Mouse (Mus musculus): Measurements from ENCODE around the gene Il33. TPM values are rescaled to one million over a fixed set of nuclear protein-coding genes. Genes with fewer than 3 reads are reported as not detected.
A peak's percentile ranks its signal among the peaks of the same experiment; 100 is the strongest.

Il33 gene
- polyA plus RNA-seq, 2 experiments, result 2.7 TPM

GRCm38 (mm10) chr19:29973396-29973795 is 48.5 kb downstream of the Il33 start:
- H3K36me3 ChIP-seq (ENCODE audit: control insufficient read depth, insufficient read depth, low read length), result no peaks in the 10 kb centered on the region
- ATAC-seq (ENCODE audit: low FRiP score, low read depth) (no peak), DNase-seq (ENCODE audit: low spot score) (no peak)
- no peaks in the 10 kb centered on the region for H3K27me3 ChIP-seq (ENCODE audit: control insufficient read depth, insufficient read depth, low read length)
- H3K27ac ChIP-seq (replicated peaks; ENCODE audit: low read depth, low read length), result no peak overlapping the region
- H3K4me2 ChIP-seq (replicated peaks; ENCODE audit: low read depth, low read length, severe bottlenecking), result no peak overlapping the region
- no peaks in the 10 kb centered on the region for H3K4me1 ChIP-seq (ENCODE audit: control insufficient read depth, insufficient read depth, low read length)
- no peak overlapping the region for H3K4me3 ChIP-seq (replicated peaks; ENCODE audit: low read length)
- H3K9me3 ChIP-seq (ENCODE audit: control insufficient read depth, low read length), result no peaks in the 10 kb centered on the region
- H3K9ac ChIP-seq (ENCODE audit: low read depth, low read length, severe bottlenecking), result no peak overlapping the region
- WGBS, result 68% methylated on average over 5 of the region's 5 CpGs
- TF ChIP-seq POLR2A (IDR thresholded peaks at IDR 0.05; ENCODE audit: borderline replicate concordance, extremely low read depth, insufficient read depth, insufficient read length), result no peak

GRCm38 (mm10) chr19:29978847-29979246 is 53.9 kb downstream of the Il33 start:
- no peak for TF ChIP-seq POLR2A (IDR thresholded peaks at IDR 0.05; ENCODE audit: borderline replicate concordance, extremely low read depth, insufficient read depth, insufficient read length)
- WGBS, result 63% methylated on average over 2 of the region's 2 CpGs
- H3K4me2 ChIP-seq (replicated peaks; ENCODE audit: low read depth, low read length, severe bottlenecking), result no peak overlapping the region
- H3K27me3 ChIP-seq (ENCODE audit: control insufficient read depth, insufficient read depth, low read length), result no peaks in the 10 kb centered on the region
- DNase-seq (ENCODE audit: low spot score) (peak; percentile 77), ATAC-seq (ENCODE audit: low FRiP score, low read depth) (no peak)
- H3K36me3 ChIP-seq (ENCODE audit: control insufficient read depth, insufficient read depth, low read length), result no peaks in the 10 kb centered on the region
- no peak overlapping the region for H3K9ac ChIP-seq (ENCODE audit: low read depth, low read length, severe bottlenecking)
- no peak overlapping the region for H3K27ac ChIP-seq (replicated peaks; ENCODE audit: low read depth, low read length)
- H3K4me3 ChIP-seq (replicated peaks; ENCODE audit: low read length), result no peak overlapping the region
- H3K9me3 ChIP-seq (ENCODE audit: control insufficient read depth, low read length), result no peaks in the 10 kb centered on the region
- no peaks in the 10 kb centered on the region for H3K4me1 ChIP-seq (ENCODE audit: control insufficient read depth, insufficient read depth, low read length)

DNA sequence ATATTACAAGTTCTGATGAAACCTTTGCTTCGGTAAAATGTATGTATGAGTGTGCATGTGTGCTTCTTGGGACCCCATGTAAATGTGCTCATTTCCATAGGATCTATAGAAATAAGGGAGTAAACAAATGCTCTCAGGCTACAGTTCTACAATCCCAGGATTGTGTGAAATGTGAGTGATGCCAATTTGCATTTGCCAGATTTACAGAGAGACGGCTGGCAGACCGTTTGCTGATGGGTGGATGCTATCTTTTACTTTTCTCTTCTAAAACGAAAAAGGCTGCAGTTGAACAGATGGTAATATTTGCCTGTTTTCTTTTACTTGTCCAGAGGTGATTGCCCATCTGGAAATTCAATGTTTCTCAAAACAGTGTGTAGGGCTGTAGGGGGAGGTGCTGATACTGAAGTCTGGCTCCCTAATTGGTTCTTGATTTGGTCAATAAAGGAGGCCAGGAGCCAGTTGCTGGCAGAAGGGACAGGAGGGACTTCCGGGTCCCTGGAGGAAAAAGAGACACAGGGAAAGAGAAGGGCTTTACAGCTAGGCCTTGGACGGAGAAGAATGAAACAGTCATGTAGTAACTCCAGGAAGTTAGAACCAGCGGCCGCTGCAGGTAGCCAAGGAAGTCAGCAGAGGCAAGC is 54.7 kb downstream of the Il33 start:
- ATAC-seq (ENCODE audit: low FRiP score, low read depth), result no peak
- no peak for DNase-seq (ENCODE audit: low spot score)
- no peak overlapping the region for H3K4me2 ChIP-seq (replicated peaks; ENCODE audit: low read depth, low read length, severe bottlenecking)
- H3K4me1 ChIP-seq (ENCODE audit: control insufficient read depth, insufficient read depth, low read length), result no peaks in the 10 kb centered on the region
- no peak overlapping the region for H3K9ac ChIP-seq (ENCODE audit: low read depth, low read length, severe bottlenecking)
- no peaks in the 10 kb centered on the region for H3K36me3 ChIP-seq (ENCODE audit: control insufficient read depth, insufficient read depth, low read length)
- no peaks in the 10 kb centered on the region for H3K9me3 ChIP-seq (ENCODE audit: control insufficient read depth, low read length)
- no peaks in the 10 kb centered on the region for H3K27me3 ChIP-seq (ENCODE audit: control insufficient read depth, insufficient read depth, low read length)
- no peak overlapping the region for H3K27ac ChIP-seq (replicated peaks; ENCODE audit: low read depth, low read length)
- H3K4me3 ChIP-seq (replicated peaks; ENCODE audit: low read length), result no peak overlapping the region
- WGBS, result 70% methylated on average over 8 of the region's 8 CpGs
- TF ChIP-seq POLR2A (IDR thresholded peaks at IDR 0.05; ENCODE audit: borderline replicate concordance, extremely low read depth, insufficient read depth, insufficient read length), result no peak

GRCm38 (mm10) chr19:29984208-29985005 is 59.5 kb downstream of the Il33 start:
- no peak overlapping the region for H3K4me3 ChIP-seq (replicated peaks; ENCODE audit: low read length)
- no peak overlapping the region for H3K4me2 ChIP-seq (replicated peaks; ENCODE audit: low read depth, low read length, severe bottlenecking)
- DNase-seq (ENCODE audit: low spot score) (no peak), ATAC-seq (ENCODE audit: low FRiP score, low read depth) (no peak)
- no peaks in the 10 kb centered on the region for H3K9me3 ChIP-seq (ENCODE audit: control insufficient read depth, low read length)
- 71% methylated on average over 16 of the region's 16 CpGs for WGBS
- H3K27me3 ChIP-seq (ENCODE audit: control insufficient read depth, insufficient read depth, low read length), result no peaks in the 10 kb centered on the region
- no peaks in the 10 kb centered on the region for H3K4me1 ChIP-seq (ENCODE audit: control insufficient read depth, insufficient read depth, low read length)
- no peaks in the 10 kb centered on the region for H3K36me3 ChIP-seq (ENCODE audit: control insufficient read depth, insufficient read depth, low read length)
- H3K27ac ChIP-seq (replicated peaks; ENCODE audit: low read depth, low read length), result no peak overlapping the region
- no peak for TF ChIP-seq POLR2A (IDR thresholded peaks at IDR 0.05; ENCODE audit: borderline replicate concordance, extremely low read depth, insufficient read depth, insufficient read length)
- no peak overlapping the region for H3K9ac ChIP-seq (ENCODE audit: low read depth, low read length, severe bottlenecking)

DNA sequence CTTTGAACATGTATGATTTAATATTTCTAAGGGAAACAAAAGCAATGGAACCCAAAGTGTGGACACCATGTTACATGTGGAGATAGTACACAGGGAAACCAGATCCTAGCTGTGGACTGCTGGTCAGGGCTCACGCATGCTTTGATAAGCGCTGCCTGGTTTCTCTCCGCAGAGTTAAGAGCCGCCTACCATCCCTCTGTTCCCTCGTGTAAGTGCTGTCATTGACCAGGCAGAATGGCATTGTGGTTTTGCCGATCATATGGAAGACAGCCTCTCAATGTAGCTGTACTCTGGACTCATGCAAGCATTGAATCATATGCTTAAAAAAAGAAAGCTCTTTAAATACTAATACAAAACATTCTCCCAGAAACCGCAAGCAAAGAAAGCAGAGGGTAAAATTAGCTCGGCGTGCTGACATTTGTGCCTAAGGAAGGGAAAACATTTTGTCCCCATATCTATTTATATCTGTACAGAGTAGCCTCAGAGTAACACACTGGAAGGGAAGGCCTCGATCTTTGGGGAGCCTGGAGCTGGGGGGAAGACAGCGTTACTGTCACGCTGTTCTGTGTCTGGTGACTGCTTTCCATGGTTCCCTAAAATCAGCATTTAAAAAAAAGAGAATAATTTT is 61.7 kb downstream of the Il33 start:
- Histone ChIP-seq H3K4me1 (ENCODE audit: control insufficient read depth, insufficient read depth, low read length) (no peaks in the 10 kb centered on the region), H3K27ac (replicated peaks; ENCODE audit: low read depth, low read length) (no peak overlapping the region), H3K27me3 (ENCODE audit: control insufficient read depth, insufficient read depth, low read length) (no peaks in the 10 kb centered on the region), H3K4me2 (replicated peaks; ENCODE audit: low read depth, low read length, severe bottlenecking) (no peak overlapping the region), H3K4me3 (replicated peaks; ENCODE audit: low read length) (no peak overlapping the region), H3K36me3 (ENCODE audit: control insufficient read depth, insufficient read depth, low read length) (no peaks in the 10 kb centered on the region), H3K9ac (ENCODE audit: low read depth, low read length, severe bottlenecking) (no peak overlapping the region), H3K9me3 (ENCODE audit: control insufficient read depth, low read length) (no peaks in the 10 kb centered on the region)
- 86% methylated on average over 12 of the region's 12 CpGs for WGBS
- ATAC-seq (ENCODE audit: low FRiP score, low read depth) (no peak), DNase-seq (ENCODE audit: low spot score) (no peak)
- TF ChIP-seq POLR2A (IDR thresholded peaks at IDR 0.05; ENCODE audit: borderline replicate concordance, extremely low read depth, insufficient read depth, insufficient read length), result no peak

Data from limb, embryonic 14.5 days (tissue).